Mouse (Mus musculus) spleen, postnatal 10 days (tissue): ENCODE results near the gene Plppr3.
A peak's percentile ranks its signal among the peaks of the same experiment; 100 is the strongest.

Experiments used
- DNase-seq, 2 experiments: peaks; one replicate each; pipeline ENCODE4 v3.0.0; 2021 to 2022; ENCODE audit warnings: low spot score in 2 of 2

Plppr3 gene

DNA sequence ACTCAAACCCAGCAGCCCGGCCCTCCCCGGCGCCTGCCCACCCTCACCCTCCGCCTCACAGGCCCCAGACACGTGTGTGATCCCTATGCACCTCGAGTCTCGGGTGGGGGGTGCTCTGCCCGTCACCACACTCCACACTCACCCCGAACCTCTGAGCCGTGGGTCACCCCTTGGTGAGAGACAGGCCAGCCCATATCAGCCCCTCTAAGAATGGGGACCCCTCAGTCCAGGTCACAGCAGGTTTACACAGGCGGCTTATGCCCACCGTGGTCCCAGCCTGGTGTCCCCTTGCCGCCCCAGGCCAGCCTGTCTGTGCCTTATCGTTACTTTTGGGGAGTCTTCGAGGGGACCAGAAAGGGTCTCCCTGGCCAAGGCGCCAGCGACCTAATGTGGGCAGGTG lies 54.8 kb downstream of the Plppr3 start:
- no peak for DNase-seq

DNA sequence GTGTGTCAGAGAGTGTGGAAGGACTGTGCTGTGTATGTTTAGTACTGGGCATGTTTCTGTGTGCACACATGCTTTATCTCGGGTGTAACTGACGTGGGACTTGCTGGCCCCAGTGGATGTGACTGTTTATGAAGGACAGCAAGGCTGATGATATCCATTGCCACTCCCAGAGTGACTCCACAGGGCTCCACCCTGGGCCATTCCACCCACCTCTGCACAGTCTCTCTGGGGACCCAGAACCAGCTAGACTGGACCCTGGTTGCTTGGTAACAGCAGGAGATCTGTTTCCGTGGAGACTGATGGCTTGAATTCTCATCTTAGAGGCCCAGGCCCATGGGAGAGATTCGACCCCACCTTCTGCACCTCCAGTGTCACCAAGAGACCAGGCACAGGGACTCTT lies 56.2 kb downstream of the Plppr3 start:
- DNase-seq, result no peak

DNA sequence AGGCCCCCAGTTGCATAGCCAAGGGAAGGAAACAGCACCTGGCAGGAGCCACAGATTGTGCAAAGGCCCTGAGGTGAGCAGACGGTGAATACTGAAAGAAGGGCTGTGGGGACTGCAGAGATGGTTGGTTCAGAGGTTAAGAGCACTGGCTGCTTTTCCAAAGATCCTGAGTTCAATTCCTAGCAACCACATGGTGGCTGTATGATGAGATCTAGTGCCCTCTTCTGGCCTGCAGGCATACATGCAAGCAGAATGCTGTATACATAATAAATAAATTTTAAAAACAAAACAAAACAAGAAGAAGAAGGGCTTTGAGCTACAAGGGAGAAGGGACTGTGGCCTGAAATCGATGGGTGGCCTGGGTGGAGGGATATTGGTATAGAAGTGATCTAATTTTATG lies 57.3 kb downstream of the Plppr3 start:
- DNase-seq, result no peak

DNA sequence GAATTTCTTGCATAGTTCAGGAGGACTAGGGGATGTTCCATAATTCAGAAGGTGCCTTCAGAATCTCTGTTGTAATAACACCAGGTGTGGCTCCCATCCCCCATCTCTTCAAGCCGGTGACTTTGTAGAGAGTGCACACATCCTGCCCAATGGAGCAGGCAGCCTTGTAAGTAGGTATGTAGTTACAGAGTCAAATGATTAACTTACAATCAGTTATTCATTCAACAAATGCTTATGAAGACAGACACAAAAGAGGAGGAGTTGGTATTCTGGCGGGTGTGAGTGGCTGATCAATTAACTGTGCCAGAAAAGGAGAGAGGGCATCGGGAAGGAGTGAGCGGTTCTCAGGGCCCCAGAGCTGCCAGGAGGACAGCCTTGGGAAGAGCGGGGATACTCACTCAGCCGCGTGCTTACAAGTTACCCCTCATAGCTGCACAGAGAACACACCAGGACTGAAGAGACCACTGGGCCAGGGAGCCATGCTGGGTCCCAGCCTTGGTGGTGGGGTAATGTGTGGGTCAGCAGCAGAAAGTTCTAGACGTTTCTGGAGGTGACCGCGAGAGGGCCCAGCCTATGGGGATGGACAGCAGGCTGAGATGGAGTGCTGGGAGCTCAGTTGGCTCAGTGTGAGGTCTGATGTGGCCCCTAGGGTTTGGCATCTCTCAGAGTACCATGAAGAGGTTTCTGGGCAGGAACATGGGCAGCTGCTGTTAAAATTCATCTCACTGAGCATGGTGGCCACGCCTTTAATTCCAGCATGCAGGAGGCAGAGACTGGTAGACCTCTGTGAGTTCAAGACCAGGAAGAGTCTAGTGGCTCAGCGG lies 58.6 kb downstream of the Plppr3 start:
- no peak for DNase-seq

DNA sequence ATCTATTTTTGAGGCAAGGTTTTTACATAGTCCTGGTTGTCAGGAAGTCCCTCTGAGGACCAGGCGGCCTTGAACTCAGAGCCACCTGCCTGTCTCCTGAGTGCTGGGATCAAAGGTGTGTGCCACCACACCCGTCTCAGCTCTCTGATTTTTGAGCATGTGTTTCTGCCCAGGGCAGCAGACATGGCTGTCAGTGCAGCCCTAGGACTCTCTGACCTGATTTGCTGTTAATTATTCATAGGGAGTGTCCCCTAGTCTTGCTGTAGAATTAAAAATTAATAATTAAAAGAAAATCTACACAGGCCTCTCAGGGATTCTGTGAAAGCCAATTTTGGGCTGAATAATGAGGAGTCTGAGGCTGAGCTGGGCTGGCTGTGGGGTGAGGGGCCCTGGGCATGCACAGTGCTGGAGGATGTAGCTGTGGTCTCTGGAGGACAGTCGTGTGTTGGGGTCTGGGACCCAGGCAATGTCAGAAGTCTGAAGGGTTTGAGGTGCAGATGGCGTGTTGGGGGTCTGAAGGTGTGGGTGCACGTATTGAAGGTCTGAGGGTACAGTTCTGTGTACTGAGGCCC lies 60.1 kb downstream of the Plppr3 start:
- no peak for DNase-seq

DNA sequence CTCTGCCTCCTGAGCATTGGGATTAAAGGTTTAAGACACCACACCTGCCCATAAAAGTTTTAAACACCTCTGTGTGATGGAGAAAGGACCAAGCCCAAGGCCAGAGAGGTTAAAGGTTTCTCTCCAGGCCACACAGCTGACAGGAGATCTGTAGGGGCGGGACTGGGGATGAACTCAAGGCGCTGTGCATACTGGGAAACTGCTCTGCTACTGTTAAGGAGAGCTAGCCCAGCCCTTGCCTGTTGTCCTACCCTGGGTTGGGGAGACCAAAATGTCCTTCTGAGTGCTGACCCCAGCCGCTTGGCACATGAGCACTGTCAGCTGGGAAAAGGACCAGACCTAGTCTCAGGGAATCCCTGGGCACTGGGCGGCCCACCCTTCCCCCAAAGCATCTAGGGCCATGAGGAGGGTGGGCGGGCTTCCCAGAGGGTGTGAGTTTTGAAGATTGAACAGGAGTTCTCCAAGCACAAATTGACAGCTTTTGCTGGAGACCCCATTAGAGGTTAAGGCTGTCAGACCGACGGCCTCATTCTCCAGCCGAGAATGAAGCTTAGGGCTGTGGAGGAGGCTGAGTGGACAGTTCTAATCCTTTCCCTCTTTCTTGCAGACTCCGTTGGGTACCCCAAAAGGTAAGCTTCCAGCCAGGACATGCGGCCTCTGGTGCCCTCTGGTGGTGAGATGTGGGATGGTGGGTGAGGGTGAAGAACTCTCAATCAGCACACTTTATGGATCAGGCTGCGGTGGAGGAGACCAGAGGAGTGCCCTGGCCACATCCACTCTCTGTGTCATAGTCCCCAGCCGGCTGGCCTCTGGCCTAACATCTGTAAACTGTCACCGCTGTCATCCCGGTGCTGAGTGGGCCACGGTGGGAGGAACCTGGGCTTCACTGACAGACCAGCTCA lies 62.4 kb downstream of the Plppr3 start:
- peak; percentile 81 to 90 for DNase-seq
